Mouse (Mus musculus) brain, embryonic 18.5 days (tissue): ENCODE measurements around the gene Arhgef10l.

Experiments used
- DNase-seq: peaks from one replicate; pipeline ENCODE4 v3.0.0-alpha.2; 2012; ENCODE audit warnings: low read depth, low spot score

Arhgef10l gene

GRCm38 (mm10) chr4:140665760-140666159 is at the start of gene Arhgef10l:
TSS of gene Arhgef10l (minus strand) at chr4:140666012.
- DNase-seq = no peak

GRCm38 (mm10) chr4:140714586-140714985 is 48.8 kb upstream of the Arhgef10l start:
- no peak for DNase-seq

DNA sequence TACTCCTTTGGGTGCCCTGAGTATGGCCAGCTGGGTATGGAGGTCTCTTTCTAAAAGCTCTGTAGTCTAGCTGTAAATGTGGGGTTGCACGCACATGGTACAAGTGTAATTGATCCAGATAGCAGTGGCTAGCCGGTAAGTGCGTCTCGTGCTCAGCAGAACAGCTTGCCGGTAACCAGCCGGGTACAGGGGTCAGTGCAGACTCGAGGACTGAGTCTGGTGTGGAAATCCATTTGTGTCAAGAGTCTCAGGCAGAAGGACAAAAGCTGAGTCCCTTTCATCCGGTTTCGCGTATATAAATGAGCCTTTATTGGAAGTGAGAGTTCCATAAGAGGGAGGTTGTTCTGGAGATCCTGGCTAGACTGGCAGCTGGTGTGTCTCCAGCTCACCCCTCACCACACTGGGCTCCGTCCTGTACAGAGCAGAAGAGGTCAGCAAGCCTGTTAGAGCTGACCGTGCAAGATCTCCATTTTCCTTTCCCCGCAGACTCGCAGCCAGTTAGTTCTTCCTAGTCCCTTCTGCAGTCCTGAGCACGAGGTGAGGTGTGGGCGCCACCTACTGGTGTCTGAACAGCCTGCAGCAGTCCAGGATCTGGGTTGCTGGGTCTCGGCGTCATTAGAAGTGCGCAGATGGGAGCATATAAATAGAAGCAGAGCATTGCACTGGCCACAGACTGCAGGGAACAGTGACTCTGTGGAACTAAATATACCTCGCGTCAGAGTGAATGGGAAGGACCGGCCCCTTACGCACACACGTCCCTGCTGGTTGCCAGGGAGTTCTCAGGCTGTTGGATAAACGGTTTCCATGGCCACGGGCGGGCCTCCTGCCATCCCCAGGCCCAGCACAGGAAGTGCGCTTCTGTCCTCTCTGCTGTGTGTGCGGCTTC is 47.9 kb upstream of the Arhgef10l start:
- DNase-seq = peak; percentile 86

GRCm38 (mm10) chr4:140711360-140711759 is 45.5 kb upstream of the Arhgef10l start:
- DNase-seq = no peak

GRCm38 (mm10) chr4:140710781-140711180 is 45.0 kb upstream of the Arhgef10l start:
- no peak for DNase-seq

DNA sequence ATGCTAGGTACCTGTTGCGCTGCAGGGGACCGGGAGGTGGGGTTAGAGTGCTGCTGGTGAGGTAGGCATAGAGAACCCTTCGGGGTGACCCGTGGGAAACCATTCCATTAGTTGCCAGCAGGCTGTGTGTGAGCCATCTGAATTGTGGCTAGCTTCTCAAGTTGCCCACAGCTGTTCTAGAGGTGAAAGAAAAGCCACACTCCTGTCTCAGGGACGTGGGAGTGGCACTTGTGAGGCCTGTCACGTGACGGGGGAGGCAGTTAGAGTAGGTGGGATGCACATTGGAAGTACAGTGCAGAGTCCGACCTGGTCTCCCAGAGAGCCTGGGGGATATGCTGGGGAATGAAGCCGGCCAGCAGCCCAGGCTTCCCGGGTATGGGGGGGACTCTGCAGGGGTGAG is 43.8 kb upstream of the Arhgef10l start:
- no peak for DNase-seq

GRCm38 (mm10) chr4:140709111-140709510 is 43.3 kb upstream of the Arhgef10l start:
- no peak for DNase-seq

- no peak for DNase-seq
Measured at GRCm38 (mm10) chr4:140708297-140708927, 42.6 kb upstream of the Arhgef10l start.

GRCm38 (mm10) chr4:140707615-140708014 is 41.8 kb upstream of the Arhgef10l start:
- DNase-seq = no peak

- no peak for DNase-seq
Measured at GRCm38 (mm10) chr4:140704166-140704565, 38.4 kb upstream of the Arhgef10l start.

- no peak for DNase-seq
Measured at GRCm38 (mm10) chr4:140703636-140704035, 37.8 kb upstream of the Arhgef10l start.

DNA sequence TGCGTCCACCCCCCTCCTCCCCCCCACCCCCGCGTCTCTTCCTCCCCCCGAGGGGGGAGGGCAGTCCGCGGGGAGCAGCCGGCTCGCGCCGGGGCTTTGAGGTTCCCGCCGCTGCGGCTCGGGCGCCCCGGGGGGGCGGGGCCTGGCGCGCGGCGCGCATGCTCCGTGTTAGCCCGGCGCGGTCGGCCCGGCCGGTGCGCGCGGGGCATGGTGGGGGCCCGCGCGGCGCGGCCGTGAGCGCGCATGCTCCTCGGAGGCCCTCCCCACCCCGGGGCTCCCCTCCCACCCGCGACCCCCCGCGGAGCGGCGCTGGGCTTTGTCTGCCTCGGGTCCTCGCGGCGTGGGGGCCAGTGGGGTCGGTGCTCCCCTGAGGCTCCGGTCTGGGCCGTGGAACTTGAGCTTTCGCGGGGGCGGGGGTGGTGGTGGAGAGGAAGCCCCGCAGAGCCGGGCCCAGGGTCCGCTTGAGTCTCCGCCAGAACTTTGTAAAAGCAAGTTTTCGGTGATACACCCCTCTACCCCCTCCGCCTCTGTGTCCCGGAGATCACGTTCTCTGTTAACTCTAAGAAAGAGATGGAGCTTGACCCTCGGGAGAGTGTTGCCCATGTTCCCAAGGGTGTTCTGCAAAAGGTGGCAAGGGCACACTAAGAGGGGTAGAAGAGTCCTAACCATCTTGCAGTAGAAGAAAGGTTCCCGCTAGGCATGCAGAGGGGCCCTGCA is 37.0 kb upstream of the Arhgef10l start:
- DNase-seq = no peak

- DNase-seq = no peak
Measured at GRCm38 (mm10) chr4:140701716-140702561, 36.1 kb upstream of the Arhgef10l start.

DNA sequence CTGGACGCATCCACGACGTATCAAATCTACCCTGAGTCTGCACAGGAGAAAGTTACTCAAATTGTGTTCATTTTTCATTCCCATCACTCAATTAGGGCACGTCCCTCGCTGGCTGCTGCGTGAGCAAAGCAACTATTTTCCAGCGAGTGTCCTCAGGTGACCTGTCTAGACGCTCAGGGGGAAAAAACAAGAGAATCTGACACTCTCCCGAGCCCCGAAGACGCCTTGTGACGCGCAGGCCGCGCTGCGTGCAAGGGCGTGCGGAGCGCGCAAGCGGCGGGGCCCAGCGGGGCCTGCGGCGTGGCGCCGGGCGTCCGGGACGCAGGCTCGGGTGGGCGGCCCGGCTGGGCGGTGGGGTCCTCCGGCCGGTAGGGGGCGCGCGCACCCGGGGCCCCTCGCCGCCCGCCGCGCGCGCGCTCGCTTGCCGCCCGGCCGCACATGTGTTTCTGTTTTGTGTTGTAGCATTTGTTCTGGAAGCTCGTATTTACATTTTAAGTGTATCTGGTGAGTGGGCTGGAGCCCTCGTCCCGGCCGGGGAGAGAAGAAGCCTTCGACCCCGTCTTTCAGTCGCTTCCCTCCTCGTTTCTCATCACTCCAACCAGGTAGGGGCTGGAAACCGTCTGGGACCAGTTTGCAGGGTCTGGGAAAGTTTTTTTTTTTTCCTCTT is 35.4 kb upstream of the Arhgef10l start:
- no peak for DNase-seq

DNA sequence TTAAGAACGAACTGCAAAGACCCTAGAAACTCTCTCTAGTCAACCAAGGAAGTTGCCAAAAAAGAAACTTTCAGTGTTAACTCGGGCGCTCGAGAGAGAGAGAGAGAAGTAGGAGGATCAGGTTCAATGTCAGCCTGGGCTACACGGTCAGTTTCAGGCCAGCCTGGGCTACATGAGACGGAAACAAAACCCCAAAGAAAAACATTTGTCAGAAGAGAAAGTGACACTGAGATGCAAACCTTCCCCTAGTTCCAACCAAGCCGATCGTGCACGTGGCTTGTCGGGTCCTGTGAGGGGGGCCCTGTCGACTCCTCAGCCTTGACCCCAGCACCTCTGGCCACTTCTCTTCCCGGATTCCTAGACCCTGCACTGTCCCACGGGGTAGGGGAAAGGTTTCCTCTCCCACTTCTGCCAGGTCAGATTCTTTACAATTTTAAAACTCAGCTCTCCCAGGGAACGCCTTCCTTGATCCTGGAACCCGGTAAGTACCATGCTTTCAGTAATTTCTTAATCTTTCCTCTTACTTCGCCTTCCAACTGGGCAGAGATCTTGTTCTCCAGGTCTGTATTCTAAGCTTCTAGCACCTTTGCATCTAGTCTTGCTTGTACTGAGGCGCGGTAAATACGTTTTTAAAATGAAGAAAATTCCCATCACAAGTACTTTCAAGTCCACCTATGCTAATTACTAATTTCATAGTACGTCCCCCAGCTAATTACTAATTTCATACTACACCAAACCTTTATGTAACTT is 34.6 kb upstream of the Arhgef10l start, which contains the start of gene Rcc2:
Gene Rcc2 (plus strand): TSS at position 273 of the 750 bp plus-strand sequence.
- no peak for DNase-seq

- DNase-seq = no peak
Measured at GRCm38 (mm10) chr4:140699441-140700127, 33.8 kb upstream of the Arhgef10l start.

DNA sequence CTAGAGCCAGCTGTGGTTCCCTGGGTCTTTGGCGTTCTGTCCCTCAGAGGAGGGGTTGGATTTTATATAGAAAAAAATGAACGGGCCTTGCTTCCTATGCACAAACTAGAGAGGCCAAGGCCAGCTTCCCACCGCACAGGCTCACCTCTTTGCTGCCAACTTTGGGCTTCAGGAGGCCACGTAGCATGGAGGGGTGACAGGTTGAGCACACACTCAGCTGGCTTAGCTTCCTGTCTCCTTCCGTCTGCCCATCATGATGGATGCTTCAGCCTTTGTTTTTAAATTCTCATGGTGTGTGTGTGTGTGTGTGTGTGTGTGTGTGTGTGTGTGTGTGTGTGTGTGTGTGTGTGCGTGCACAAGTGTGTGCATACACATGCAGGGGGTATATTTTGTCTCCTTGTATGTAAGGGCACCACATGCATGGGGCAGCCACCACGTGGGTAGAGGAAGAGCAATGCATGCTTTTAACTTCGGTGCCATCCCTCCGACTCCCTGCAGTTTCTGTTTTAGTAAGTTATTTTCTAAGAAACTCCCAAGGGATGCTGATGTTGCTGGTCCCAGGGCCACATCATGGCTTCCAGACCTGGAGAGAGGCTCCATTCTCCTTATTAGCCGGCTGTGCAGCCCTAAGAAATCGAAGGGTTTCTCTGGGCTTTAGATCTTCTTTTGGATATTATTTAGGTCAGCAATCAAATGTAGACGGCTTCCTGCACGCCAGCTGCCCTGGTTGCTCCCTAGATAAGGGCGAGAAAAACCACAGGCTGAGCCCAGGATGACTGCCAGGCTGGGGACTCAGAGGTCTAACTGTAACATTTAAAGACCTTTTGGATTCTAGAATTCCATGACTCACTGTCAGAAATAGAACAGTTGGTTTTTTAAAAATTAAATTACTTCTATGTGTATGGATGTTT is 30.1 kb upstream of the Arhgef10l start:
- no peak for DNase-seq

- DNase-seq = no peak
Measured at GRCm38 (mm10) chr4:140695146-140695545, 29.3 kb upstream of the Arhgef10l start.
